Mouse (Mus musculus) midbrain, postnatal 0 days (tissue): ENCODE measurements at regions not wholly inside any gene's neighbourhood (a gene's known extent, or its start where the extent isn't known, plus 50 kb on each side); places are given as distances from the start of the nearest gene placed in this dataset.

Experiments used
- ATAC-seq: fragments of 200-750 bp; cut with Nextera tagmentation; 2 replicates; pipeline ENCODE4 v1.8.0; 2017; ENCODE audit warnings: moderate number of reproducible peaks, mild to moderate bottlenecking, moderate TSS enrichment, moderate library complexity; ENCODE audit not compliant: low FRiP score
- DNase-seq: peaks from one replicate; pipeline ENCODE4 v3.0.0-alpha.2; 2015; ENCODE audit warnings: low spot score
- H3K27ac ChIP-seq: fragments of 300-500 bp; sonication (generic); 2 replicates; pipeline ENCODE4 v1.5.1; 2014; ENCODE audit warnings: low read depth, mild to moderate bottlenecking, low read length, mixed read lengths
- H3K27me3 ChIP-seq: fragments of 300-500 bp; sonication (generic); 2 replicates; pipeline ENCODE4 v1.6.1; 2014; ENCODE audit warnings: low read length, control low read depth, mixed read lengths; ENCODE audit not compliant: insufficient read depth
- H3K36me3 ChIP-seq: fragments of 300-500 bp; sonication (generic); 2 replicates; pipeline ENCODE4 v1.6.1; 2014; ENCODE audit warnings: low read length, control low read depth, mixed read lengths; ENCODE audit not compliant: insufficient read depth
- H3K4me1 ChIP-seq: fragments of 300-500 bp; sonication (generic); 2 replicates; pipeline ENCODE4 v1.6.1; 2014; ENCODE audit warnings: mild to moderate bottlenecking, control low read depth, antibody characterized with exemption, low read length, mixed read lengths; ENCODE audit not compliant: insufficient read depth
- H3K4me2 ChIP-seq: fragments of 300-500 bp; sonication (generic); 2 replicates; pipeline ENCODE4 v1.6.1; 2014; ENCODE audit warnings: low read depth, mild to moderate bottlenecking, low read length, mixed read lengths; ENCODE audit not compliant: poor library complexity, severe bottlenecking
- H3K4me3 ChIP-seq: fragments of 300-500 bp; sonication (generic); 2 replicates; pipeline ENCODE4 v1.5.1; 2014; ENCODE audit warnings: low read depth, mild to moderate bottlenecking, low read length, moderate library complexity
- H3K9ac ChIP-seq: fragments of 300-500 bp; sonication (generic); replicated peaks from 2 replicates; pipeline ENCODE4 v1.6.1; 2014; ENCODE audit warnings: mild to moderate bottlenecking, low read length, moderate library complexity, mixed read lengths; ENCODE audit not compliant: poor library complexity, severe bottlenecking
- H3K9me3 ChIP-seq: fragments of 300-500 bp; sonication (generic); 2 replicates; pipeline ENCODE4 v1.6.1; 2016; ENCODE audit warnings: low read length, control low read depth
- CTCF ChIP-seq: IDR thresholded peaks from 2 replicates; pipeline ENCODE4 v1.5.1; 2016; ENCODE audit warnings: antibody characterized with exemption, mild to moderate bottlenecking
- WGBS: fragments of 180-500 bp; shearing (Covaris S2); extraction: QIAGEN DNeasy Blood & Tissue Kit; methylation state at CpG from one replicate; pipeline ENCODE4 v1.1.7; 2014; 5-methylcytosine and 5-hydroxymethylcytosine counted together

DNA sequence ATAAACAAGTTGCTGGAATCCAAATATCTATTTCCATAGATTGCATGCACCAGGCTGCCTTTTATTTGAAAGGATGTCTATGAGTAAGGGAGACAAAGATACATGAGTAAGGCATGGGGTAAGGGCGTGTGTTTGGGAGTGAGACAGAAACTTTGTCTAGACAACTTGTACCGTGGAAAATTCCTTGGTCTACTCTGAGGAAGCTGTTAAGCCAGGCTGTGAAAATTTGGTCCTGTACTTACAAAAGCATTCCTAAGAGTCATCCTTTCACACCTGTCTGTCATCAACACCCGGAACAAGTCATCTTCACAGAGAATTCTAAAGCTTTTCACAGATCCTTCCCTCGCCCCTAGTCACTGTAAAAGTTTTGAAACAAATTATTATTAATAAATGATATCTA, 193.1 kb upstream of the Cdh6 start:
- Histone ChIP-seq H3K27ac (no peak overlapping the region), H3K9me3 (no peaks in the 10 kb centered on the region), H3K27me3 (no peaks in the 10 kb centered on the region), H3K4me2 (no peak overlapping the region), H3K36me3 (no peaks in the 10 kb centered on the region), H3K4me1 (no peaks in the 10 kb centered on the region), H3K9ac (no peak overlapping the region), H3K4me3 (no peak overlapping the region)
- DNase-seq (no peak), ATAC-seq (no peak)
- no peak for TF ChIP-seq CTCF
- 75% methylated on average over 4 of the region's 4 CpGs for WGBS

- Histone ChIP-seq H3K27me3 (no peaks in the 10 kb centered on the region), H3K4me1 (no peaks in the 10 kb centered on the region), H3K27ac (no peak overlapping the region), H3K36me3 (no peaks in the 10 kb centered on the region), H3K4me3 (no peak overlapping the region), H3K9ac (no peak overlapping the region), H3K9me3 (no peaks in the 10 kb centered on the region), H3K4me2 (no peak overlapping the region)
- no peak for DNase-seq
- TF ChIP-seq CTCF: no peak
- 62% methylated on average over 2 of the region's 2 CpGs for WGBS
- ATAC-seq: no peak
Measured at GRCm38 (mm10) chr15:13360741-13361140, 187.3 kb upstream of the Cdh6 start.

DNA sequence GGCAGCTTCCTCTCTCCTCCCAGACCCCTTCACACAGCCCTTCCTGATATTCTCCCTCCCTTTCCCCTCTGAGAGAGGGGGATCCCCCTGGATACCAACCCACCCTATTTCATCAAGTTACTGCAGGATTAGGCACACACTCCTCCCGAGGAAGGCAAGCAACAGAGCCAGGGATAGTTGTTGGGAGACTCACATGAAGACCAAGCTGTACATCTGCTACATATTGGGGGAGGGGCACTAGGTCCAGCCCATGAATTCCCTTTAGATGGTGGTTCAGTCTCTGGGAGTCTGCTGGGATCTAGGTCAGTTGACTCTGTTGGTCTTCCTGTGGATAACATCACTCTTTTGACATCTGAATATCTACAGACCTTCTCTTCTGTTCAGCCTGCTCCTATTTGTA, 185.6 kb upstream of the Cdh6 start:
- no peaks in the 10 kb centered on the region for H3K4me1 ChIP-seq
- no peaks in the 10 kb centered on the region for H3K27me3 ChIP-seq
- no peaks in the 10 kb centered on the region for H3K36me3 ChIP-seq
- no peak for TF ChIP-seq CTCF
- H3K4me2 ChIP-seq: no peak overlapping the region
- H3K9me3 ChIP-seq: no peaks in the 10 kb centered on the region
- WGBS: 42% methylated on average over 1 of the region's 1 CpGs
- H3K9ac ChIP-seq: no peak overlapping the region
- ATAC-seq: no peak
- DNase-seq: no peak
- H3K4me3 ChIP-seq: no peak overlapping the region
- H3K27ac ChIP-seq: no peak overlapping the region

DNA sequence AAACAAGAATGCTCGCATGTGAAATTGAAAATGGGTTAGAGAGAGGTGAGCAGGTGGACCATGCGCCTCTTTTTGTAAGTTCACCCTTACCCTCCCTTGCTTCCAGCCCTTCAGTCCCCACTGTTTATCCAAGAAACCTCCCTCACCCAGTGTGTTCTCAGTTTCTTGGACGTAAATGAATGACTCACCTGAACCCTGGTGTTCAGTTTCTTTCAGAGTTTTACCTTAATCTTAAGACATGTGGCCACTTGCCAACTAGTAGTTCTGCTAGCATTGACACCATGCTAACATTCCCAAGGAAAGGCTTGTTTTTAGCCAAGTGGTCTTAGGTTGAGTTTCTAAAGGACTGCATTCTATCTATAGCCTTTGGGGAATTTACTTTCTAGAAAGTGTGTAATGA, 176.8 kb upstream of the Cdh6 start:
- Histone ChIP-seq H3K9ac (no peak overlapping the region), H3K36me3 (no peaks in the 10 kb centered on the region), H3K4me2 (no peak overlapping the region), H3K9me3 (no peaks in the 10 kb centered on the region), H3K4me3 (no peak overlapping the region), H3K27me3 (no peaks in the 10 kb centered on the region), H3K27ac (no peak overlapping the region), H3K4me1 (no peaks in the 10 kb centered on the region)
- no peak for TF ChIP-seq CTCF
- DNase-seq (no peak), ATAC-seq (no peak)
- WGBS: 91% methylated on average over 3 of the region's 3 CpGs

DNA sequence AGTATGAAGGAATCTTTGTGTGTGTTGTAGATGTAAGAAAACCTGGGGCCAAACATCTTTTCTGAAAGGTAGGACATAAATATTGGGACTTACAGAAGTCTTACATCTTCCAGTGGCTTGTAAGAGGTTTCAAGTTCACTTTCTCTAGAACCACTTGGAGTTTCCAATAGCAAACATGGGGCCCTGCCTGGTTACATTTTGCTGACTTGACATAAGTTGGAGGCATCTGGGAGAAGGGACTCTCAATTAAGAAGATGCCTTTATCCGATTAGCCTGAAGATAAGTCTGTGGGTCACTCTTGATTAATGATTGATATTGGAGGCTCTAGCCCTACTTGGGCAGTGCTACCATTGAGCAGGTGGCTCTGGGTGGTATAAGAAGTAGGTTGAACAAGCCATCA, 162.9 kb upstream of the Cdh6 start:
- DNase-seq (no peak), ATAC-seq (no peak)
- Histone ChIP-seq H3K9ac (no peak overlapping the region), H3K27me3 (no peaks in the 10 kb centered on the region), H3K36me3 (no peaks in the 10 kb centered on the region), H3K4me1 (no peaks in the 10 kb centered on the region), H3K27ac (no peak overlapping the region), H3K4me3 (no peak overlapping the region), H3K4me2 (no peak overlapping the region), H3K9me3 (no peaks in the 10 kb centered on the region)
- no peak for TF ChIP-seq CTCF
- WGBS: 97% methylated on average over 1 of the region's 1 CpGs

GRCm38 (mm10) chr15:13324439-13324838, 151.0 kb upstream of the Cdh6 start:
- TF ChIP-seq CTCF: no peak
- Histone ChIP-seq H3K27ac (no peak overlapping the region), H3K9ac (no peak overlapping the region), H3K4me1 (no peaks in the 10 kb centered on the region), H3K36me3 (no peaks in the 10 kb centered on the region), H3K9me3 (no peaks in the 10 kb centered on the region), H3K4me3 (no peak overlapping the region), H3K27me3 (no peaks in the 10 kb centered on the region), H3K4me2 (no peak overlapping the region)
- WGBS: 58% methylated on average over 2 of the region's 2 CpGs
- ATAC-seq (no peak), DNase-seq (no peak)
